Mouse (Mus musculus) midbrain, embryonic 16.5 days (tissue): ENCODE results near the gene Enpp7. TPM values are rescaled to one million over a fixed set of nuclear protein-coding genes. Genes with fewer than 3 reads are reported as not detected.

Experiments used
- ATAC-seq: fragments of 200-750 bp; cut with Nextera tagmentation; 2 replicates; pipeline ENCODE4 v1.8.0; 2017; ENCODE audit warnings: moderate TSS enrichment
- H3K27ac ChIP-seq: fragments of 300-500 bp; sonication (generic); 2 replicates; pipeline ENCODE4 v1.5.1; 2014; ENCODE audit warnings: mild to moderate bottlenecking, low read length, mixed read lengths
- H3K27me3 ChIP-seq: fragments of 300-500 bp; sonication (generic); 2 replicates; pipeline ENCODE4 v1.6.1; 2014; ENCODE audit warnings: low read depth, low read length, mixed read lengths; ENCODE audit not compliant: control insufficient read depth, insufficient read depth
- H3K36me3 ChIP-seq: fragments of 300-500 bp; sonication (generic); 2 replicates; pipeline ENCODE4 v1.6.1; 2014; ENCODE audit warnings: mild to moderate bottlenecking, low read length, moderate library complexity, mixed read lengths; ENCODE audit not compliant: control insufficient read depth, insufficient read depth
- H3K4me1 ChIP-seq: fragments of 300-500 bp; sonication (generic); 2 replicates; pipeline ENCODE4 v1.6.1; 2014; ENCODE audit warnings: mild to moderate bottlenecking, low read length, mixed read lengths; ENCODE audit not compliant: control insufficient read depth, insufficient read depth
- H3K4me2 ChIP-seq: fragments of 300-500 bp; sonication (generic); 2 replicates; pipeline ENCODE4 v1.6.1; 2014; ENCODE audit warnings: mild to moderate bottlenecking, low read length, mixed read lengths
- H3K4me3 ChIP-seq: fragments of 300-500 bp; sonication (generic); 2 replicates; pipeline ENCODE4 v1.5.1; 2014; ENCODE audit warnings: low read depth, mild to moderate bottlenecking, low read length, moderate library complexity, mixed read lengths
- H3K9ac ChIP-seq: fragments of 300-500 bp; sonication (generic); 2 replicates; pipeline ENCODE4 v1.6.1; 2014; ENCODE audit warnings: low read depth, low read length, mixed read lengths
- H3K9me3 ChIP-seq: fragments of 300-500 bp; sonication (generic); replicated peaks from 2 replicates; pipeline ENCODE4 v1.6.1; 2014; ENCODE audit warnings: mild to moderate bottlenecking, low read length, mixed read lengths; ENCODE audit not compliant: control insufficient read depth, poor library complexity, severe bottlenecking
- WGBS: fragments of 180-500 bp; shearing (Covaris S2); extraction: QIAGEN DNeasy Blood & Tissue Kit; methylation state at CpG from one replicate; pipeline ENCODE4 v1.1.7; 2014; 5-methylcytosine and 5-hydroxymethylcytosine counted together
- polyA plus RNA-seq: library from polyadenylated mRNA; unstranded; fragments of >200 nt; fragmentation: Nextera tagmentation; extraction: Ambion mirVana; gene quantifications from 2 replicates; pipeline ENCODE4 v1.2.1, GENCODE M21; 2015

The Enpp7 gene
- polyA plus RNA-seq, 1 experiment from 2014 or later, result not detected

- no peaks in the 10 kb centered on the region for H3K36me3 ChIP-seq
- no peak overlapping the region for H3K9ac ChIP-seq
- no peak overlapping the region for H3K4me3 ChIP-seq
- no peak for ATAC-seq
- H3K4me2 ChIP-seq, result no peak overlapping the region
- 79% methylated on average over 2 of the region's 2 CpGs for WGBS
- H3K4me1 ChIP-seq, result peaks cover 14% of the 10 kb centered on the region
- no peak overlapping the region for H3K27ac ChIP-seq
- H3K9me3 ChIP-seq, result no peaks in the 10 kb centered on the region
- H3K27me3 ChIP-seq, result no peaks in the 10 kb centered on the region
These were observed 12.9 kb downstream of the Enpp7 start for GRCm38 (mm10) chr11:119000877-119001276.

DNA sequence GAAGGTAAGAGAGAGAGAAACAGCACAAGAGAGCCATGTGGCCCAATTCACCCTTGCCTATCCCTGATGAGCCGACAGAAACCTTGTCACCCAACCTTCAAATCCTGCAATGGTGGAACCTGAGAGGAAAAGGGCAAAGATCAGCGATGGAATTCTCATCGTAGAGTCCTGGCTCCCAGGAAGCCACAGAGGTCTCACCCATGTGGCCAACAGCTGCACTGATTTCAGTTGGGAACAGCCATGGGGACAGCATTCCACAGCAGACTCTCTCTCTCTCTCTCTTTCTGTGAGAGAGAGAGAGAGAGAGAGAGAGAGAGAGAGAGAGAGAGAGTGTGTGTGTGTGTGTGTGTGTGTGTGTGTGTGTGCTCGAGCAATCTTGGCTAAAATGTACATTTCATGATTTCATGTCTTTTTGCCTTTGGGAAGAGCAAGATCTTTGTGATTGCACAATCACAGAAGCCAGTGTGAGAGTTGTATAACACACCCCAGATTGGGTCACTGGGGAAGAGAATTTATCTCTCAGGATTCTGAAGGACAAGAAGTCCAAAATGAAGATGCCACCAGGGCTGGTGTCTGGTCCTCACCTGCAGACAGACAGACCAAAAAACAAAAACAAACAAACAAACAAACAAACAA is 13.6 kb downstream of the Enpp7 start:
- no peak overlapping the region for H3K27ac ChIP-seq
- peaks cover 14% of the 10 kb centered on the region for H3K4me1 ChIP-seq
- 70% methylated on average over 4 of the region's 4 CpGs for WGBS
- no peaks in the 10 kb centered on the region for H3K27me3 ChIP-seq
- no peaks in the 10 kb centered on the region for H3K36me3 ChIP-seq
- no peak overlapping the region for H3K4me3 ChIP-seq
- H3K9me3 ChIP-seq, result no peaks in the 10 kb centered on the region
- no peak for ATAC-seq
- H3K9ac ChIP-seq, result no peak overlapping the region
- H3K4me2 ChIP-seq, result no peak overlapping the region

GRCm38 (mm10) chr11:119005547-119006275 is 17.7 kb downstream of the Enpp7 start:
- Histone ChIP-seq H3K9ac (no peak overlapping the region), H3K36me3 (no peaks in the 10 kb centered on the region), H3K4me1 (no peaks in the 10 kb centered on the region; the same call in 1 of the 2 replicates), H3K4me3 (no peak overlapping the region), H3K9me3 (no peaks in the 10 kb centered on the region), H3K27ac (no peak overlapping the region), H3K27me3 (no peaks in the 10 kb centered on the region), H3K4me2 (no peak overlapping the region)
- ATAC-seq, result no peak
- WGBS, result 88% methylated on average over 10 of the region's 10 CpGs

DNA sequence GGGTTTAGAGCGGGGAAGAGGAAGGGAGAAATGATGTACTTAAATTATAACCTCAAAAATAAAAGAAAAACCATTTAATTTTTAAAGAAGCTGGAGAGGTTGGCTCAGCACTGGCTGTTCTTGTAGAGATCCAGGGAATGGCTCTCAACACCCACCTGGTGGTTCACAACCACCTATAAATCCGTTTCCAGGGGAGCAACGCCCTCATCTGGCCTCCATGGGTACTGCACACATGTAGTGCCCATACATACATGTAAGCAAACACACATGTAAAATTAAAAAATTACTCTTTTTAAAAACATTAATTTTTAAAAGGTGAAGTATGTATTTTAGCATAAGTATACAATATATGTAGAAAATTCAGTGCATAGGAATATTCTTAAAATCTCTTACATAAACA is 18.5 kb downstream of the Enpp7 start:
- H3K4me3 ChIP-seq, result no peak overlapping the region
- no peak overlapping the region for H3K4me2 ChIP-seq
- no peaks in the 10 kb centered on the region for H3K27me3 ChIP-seq
- H3K9ac ChIP-seq, result no peak overlapping the region
- no peak overlapping the region for H3K27ac ChIP-seq
- no peaks in the 10 kb centered on the region for H3K9me3 ChIP-seq
- WGBS, result 67% methylated on average over 3 of the region's 3 CpGs
- no peaks in the 10 kb centered on the region; the same call in 1 of the 2 replicates for H3K4me1 ChIP-seq
- H3K36me3 ChIP-seq, result no peaks in the 10 kb centered on the region
- no peak for ATAC-seq

GRCm38 (mm10) chr11:119007461-119008456 is 19.8 kb downstream of the Enpp7 start:
- Histone ChIP-seq H3K27ac (no peak overlapping the region), H3K27me3 (no peaks in the 10 kb centered on the region), H3K36me3 (no peaks in the 10 kb centered on the region), H3K4me1 (no peaks in the 10 kb centered on the region; the same call in 1 of the 2 replicates), H3K4me3 (peak overlapping the region; percentile 35), H3K9me3 (no peaks in the 10 kb centered on the region), H3K9ac (0 out of 2 replicates have a peak overlapping the region, but pooled peaks have one; percentile 46), H3K4me2 (peak overlapping the region; percentile 52)
- ATAC-seq, result peak; percentile 66; the same call in 1 of the 2 replicates
- 21% methylated on average over 21 of the region's 21 CpGs for WGBS

GRCm38 (mm10) chr11:119014455-119014854 is 26.5 kb downstream of the Enpp7 start:
- no peak overlapping the region for H3K27ac ChIP-seq
- H3K4me1 ChIP-seq, result no peaks in the 10 kb centered on the region
- H3K4me2 ChIP-seq, result no peak overlapping the region
- H3K27me3 ChIP-seq, result no peaks in the 10 kb centered on the region
- H3K9ac ChIP-seq, result no peak overlapping the region
- H3K36me3 ChIP-seq, result no peaks in the 10 kb centered on the region
- 84% methylated on average over 7 of the region's 7 CpGs for WGBS
- no peak overlapping the region for H3K4me3 ChIP-seq
- no peaks in the 10 kb centered on the region for H3K9me3 ChIP-seq
- no peak for ATAC-seq

GRCm38 (mm10) chr11:119017506-119017905 is 29.5 kb downstream of the Enpp7 start:
- no peak overlapping the region for H3K9ac ChIP-seq
- no peaks in the 10 kb centered on the region for H3K9me3 ChIP-seq
- ATAC-seq, result no peak
- no peak overlapping the region for H3K27ac ChIP-seq
- no peaks in the 10 kb centered on the region for H3K36me3 ChIP-seq
- no peak overlapping the region for H3K4me3 ChIP-seq
- 39% methylated on average over 7 of the region's 7 CpGs for WGBS
- 0 out of 2 replicates have a peak, but pooled peaks cover 3% of the 10 kb centered on the region for H3K27me3 ChIP-seq
- H3K4me2 ChIP-seq, result no peak overlapping the region
- peaks cover 6% of the 10 kb centered on the region for H3K4me1 ChIP-seq

DNA sequence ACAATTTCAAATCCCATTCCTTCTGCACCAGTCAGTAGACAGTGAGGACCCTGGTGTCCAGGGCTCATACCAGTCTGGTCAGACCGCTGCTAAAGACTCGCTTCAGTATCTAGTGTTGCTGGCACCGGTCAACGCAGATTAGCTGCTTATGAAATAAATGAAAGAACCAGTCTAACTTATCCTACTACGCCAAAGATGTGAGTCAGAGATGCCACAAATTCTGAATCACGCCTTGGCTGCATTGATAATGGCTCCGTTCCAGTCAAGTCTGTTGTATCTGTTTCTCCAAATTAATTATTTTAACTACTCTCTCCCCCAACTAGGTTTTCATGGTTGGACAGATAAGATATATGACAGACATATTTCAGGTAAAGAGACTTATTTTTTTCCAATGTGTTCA is 33.2 kb downstream of the Enpp7 start:
- H3K9me3 ChIP-seq, result no peaks in the 10 kb centered on the region
- H3K27me3 ChIP-seq, result 0 out of 2 replicates have a peak, but pooled peaks cover 3% of the 10 kb centered on the region
- no peak overlapping the region for H3K9ac ChIP-seq
- H3K4me3 ChIP-seq, result no peak overlapping the region
- no peak overlapping the region for H3K4me2 ChIP-seq
- no peak overlapping the region for H3K27ac ChIP-seq
- H3K4me1 ChIP-seq, result peaks cover 33% of the 10 kb centered on the region
- ATAC-seq, result no peak
- no peaks in the 10 kb centered on the region for H3K36me3 ChIP-seq
- 93% methylated on average over 7 of the region's 7 CpGs for WGBS
